Mouse (Mus musculus): ENCODE data around the gene Ip6k2. TPM values are rescaled to one million over a fixed set of nuclear protein-coding genes. Genes with fewer than 3 reads are reported as not detected.
A peak's percentile ranks its signal among the peaks of the same experiment; 100 is the strongest.

Gene Ip6k2
- total and polyA plus RNA-seq, 3 experiments, result 23.6 to 28.4 (median 27.2) TPM

DNA sequence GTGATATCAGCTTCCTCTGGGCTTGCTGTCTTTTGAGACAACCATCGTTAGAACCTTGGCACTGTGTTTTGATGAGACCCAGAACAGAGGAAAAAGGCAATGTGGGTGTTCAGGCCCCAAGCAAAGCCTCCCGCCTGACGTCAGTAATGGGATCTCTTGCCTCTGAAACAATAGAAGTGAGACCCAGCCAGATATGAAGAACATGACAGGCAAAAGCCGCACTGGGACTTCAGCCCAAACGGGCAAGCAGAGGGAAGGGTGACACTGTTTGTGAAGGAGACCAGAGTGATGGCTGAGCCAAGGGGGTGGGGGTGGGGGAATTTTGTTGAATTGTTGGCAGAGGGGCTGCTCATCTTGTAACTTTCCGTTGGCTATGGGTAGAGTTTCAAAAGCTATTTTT is 26.2 kb upstream of the Ip6k2 start:
- dilution Hi-C loops (cut with MboI; ENCODE audit: extremely low pct_ligation_motif_present, extremely low pct_unique_long_range_greater_than_20kb, low sequenced_read_pairs), result no loop called here
- Histone ChIP-seq H3K27me3 (replicated peaks) (peaks cover 2% of the 10 kb centered on the region), H3K27ac (ENCODE audit: insufficient read depth, low read depth) (no peak overlapping the region), H3K4me2 (ENCODE audit: insufficient read depth, low read depth, poor library complexity, severe bottlenecking) (no peak overlapping the region), H3K4me1 (ENCODE audit: control insufficient read depth in 1 of 2, insufficient read depth in 2 of 2) (peaks cover 3 to 8% of the 10 kb centered on the region in 2 experiments; a peak in 3 of 4 replicates), H3K36me3 (replicated peaks in 1 of 2; ENCODE audit: control insufficient read depth in 1 of 2, insufficient read depth in 1 of 2, low read length in 1 of 2) (no peaks in the 10 kb centered on the region), H3K79me2 (replicated peaks; ENCODE audit: control insufficient read depth, extremely low read depth, insufficient read depth, poor library complexity, severe bottlenecking) (no peaks in the 10 kb centered on the region; the same call in 1 of the 2 replicates), H3K9me3 (replicated peaks; ENCODE audit: low read length) (peaks cover 4% of the 10 kb centered on the region), H3K4me3 (replicated peaks in 1 of 3; ENCODE audit: low read depth in 2 of 3, low read length in 2 of 3, poor library complexity in 1 of 3) (no peak overlapping the region), H3K9ac (ENCODE audit: insufficient read depth, low read depth) (no peak overlapping the region)
- in situ Hi-C loops (cut with MboI; ENCODE audit: low pct_ligation_motif_present, low pct_unique_long_range_greater_than_20kb, low sequenced_read_pairs), result loop anchor here (10.0 kb wide), 1 partner anchor 47 kb away; the partner anchor contains the start of gene Nckipsd
- TF ChIP-seq HCFC1 (IDR thresholded peaks at IDR 0.05; ENCODE audit: low read depth, low read length) (no peak), MAZ (IDR thresholded peaks at IDR 0.05; ENCODE audit: low read depth, low read length) (no peak), TCF12 (IDR thresholded peaks at IDR 0.05; ENCODE audit: low read depth, low read length) (no peak), CHD1 (IDR thresholded peaks at IDR 0.05; ENCODE audit: low read depth, low read length) (no peak), MEF2A (IDR thresholded peaks at IDR 0.05; ENCODE audit: borderline replicate concordance, low read depth, low read length) (no peak), NRF1 (IDR thresholded peaks at IDR 0.05; ENCODE audit: low read depth, low read length) (no peak), RCOR1 (conservative IDR thresholded peaks at IDR 0.05; ENCODE audit: low read depth, low read length) (no peak), JUND (conservative IDR thresholded peaks at IDR 0.05; ENCODE audit: low read depth, low read length) (no peak)
- no peak for DNase-seq (ENCODE audit: extremely low read depth)

DNA sequence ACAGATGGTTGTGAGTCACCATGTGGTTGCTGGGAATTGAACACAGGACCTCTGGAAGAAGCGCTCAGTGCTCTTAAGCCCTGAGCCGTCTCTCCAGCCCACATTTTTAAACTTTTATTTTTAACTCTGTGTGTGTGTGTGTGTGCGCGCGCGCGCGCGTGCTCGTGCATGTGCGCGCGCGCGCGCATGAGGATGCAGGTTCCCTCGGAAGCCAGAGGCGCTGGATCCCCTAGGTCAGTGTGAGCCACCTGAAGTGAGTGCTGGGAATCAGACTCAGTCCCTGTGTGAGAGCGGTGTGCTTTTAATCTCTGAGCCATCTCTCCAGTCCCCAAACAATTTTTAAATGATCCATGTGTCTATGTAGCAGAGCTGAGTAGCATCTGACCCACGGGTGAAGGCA is 24.5 kb upstream of the Ip6k2 start:
- in situ Hi-C loops (cut with MboI; ENCODE audit: low pct_ligation_motif_present, low pct_unique_long_range_greater_than_20kb, low sequenced_read_pairs), result loop anchor here (10.0 kb wide), 1 partner anchor 46 kb away; the partner anchor contains the start of gene Nckipsd
- no peaks in the 10 kb centered on the region for H3K36me3 ChIP-seq (replicated peaks in 1 of 2; ENCODE audit: control insufficient read depth in 1 of 2, insufficient read depth in 1 of 2, low read length in 1 of 2)

DNA sequence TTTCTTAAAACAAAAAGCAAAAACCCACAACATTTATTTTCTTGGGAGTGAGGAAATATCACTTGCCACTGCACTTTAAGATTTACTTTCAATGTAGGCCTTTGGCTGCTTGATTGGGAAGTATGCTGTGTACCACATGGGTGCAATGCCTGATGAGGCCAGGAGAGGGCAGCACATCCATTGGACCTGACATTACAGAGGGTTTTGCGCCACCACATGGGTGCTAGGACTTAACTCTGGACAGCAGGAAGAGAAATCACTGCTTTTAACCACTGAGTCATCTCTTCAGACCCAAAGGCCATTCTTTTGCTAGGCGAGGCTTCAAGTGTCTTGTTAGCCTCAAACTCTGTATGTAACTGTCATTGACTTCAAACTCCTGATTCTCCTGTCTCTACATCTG is 23.8 kb upstream of the Ip6k2 start:
- Histone ChIP-seq H3K36me3 (replicated peaks in 1 of 2; ENCODE audit: control insufficient read depth in 1 of 2, insufficient read depth in 1 of 2, low read length in 1 of 2) (no peaks in the 10 kb centered on the region), H3K9me3 (replicated peaks; ENCODE audit: low read length) (peaks cover 4% of the 10 kb centered on the region), H3K27me3 (replicated peaks) (peaks cover 2% of the 10 kb centered on the region), H3K4me2 (ENCODE audit: insufficient read depth, low read depth, poor library complexity, severe bottlenecking) (no peak overlapping the region), H3K4me3 (replicated peaks in 1 of 3; ENCODE audit: low read depth in 2 of 3, low read length in 2 of 3, poor library complexity in 1 of 3) (no peak overlapping the region), H3K9ac (ENCODE audit: insufficient read depth, low read depth) (no peak overlapping the region), H3K4me1 (ENCODE audit: control insufficient read depth in 1 of 2, insufficient read depth in 2 of 2) (peaks cover 3 to 12% of the 10 kb centered on the region in 2 experiments; a peak in 3 of 4 replicates), H3K27ac (ENCODE audit: insufficient read depth, low read depth) (no peak overlapping the region), H3K79me2 (replicated peaks; ENCODE audit: control insufficient read depth, extremely low read depth, insufficient read depth, poor library complexity, severe bottlenecking) (no peaks in the 10 kb centered on the region; the same call in 1 of the 2 replicates)
- dilution Hi-C loops (cut with MboI; ENCODE audit: extremely low pct_ligation_motif_present, extremely low pct_unique_long_range_greater_than_20kb, low sequenced_read_pairs), result no loop called here
- peak; percentile 67 for DNase-seq (ENCODE audit: extremely low read depth)
- in situ Hi-C loops (cut with MboI; ENCODE audit: low pct_ligation_motif_present, low pct_unique_long_range_greater_than_20kb, low sequenced_read_pairs), result loop anchor here (10.0 kb wide), 1 partner anchor 45 kb away; the partner anchor contains the start of gene Nckipsd
- TF ChIP-seq USF1 (IDR thresholded peaks at IDR 0.05; ENCODE audit: low read depth, low read length) (no peak), USF2 (conservative IDR thresholded peaks at IDR 0.05; ENCODE audit: low read depth, low read length) (no peak), ZNF384 (IDR thresholded peaks at IDR 0.05; ENCODE audit: low read depth, low read length) (no peak), HCFC1 (IDR thresholded peaks at IDR 0.05; ENCODE audit: low read depth, low read length) (no peak), NELFE (IDR thresholded peaks at IDR 0.05; ENCODE audit: low read depth, low read length) (no peak), IRF4 (IDR thresholded peaks at IDR 0.05; ENCODE audit: low read depth, low read length) (no peak), RCOR1 (conservative IDR thresholded peaks at IDR 0.05; ENCODE audit: low read depth, low read length) (no peak), POLR2A (IDR thresholded peaks at IDR 0.05; ENCODE audit: low read depth, low read length) (no peak), MAFK (IDR thresholded peaks at IDR 0.05; ENCODE audit: insufficient replicate concordance, low read length) (no peak), JUN (IDR thresholded peaks at IDR 0.05; ENCODE audit: insufficient read depth, low read depth, low read length) (no peak), CHD1 (IDR thresholded peaks at IDR 0.05; ENCODE audit: low read depth, low read length) (no peak), RAD21 (IDR thresholded peaks at IDR 0.05; ENCODE audit: low read depth, low read length) (peak; percentile 76), MAZ (IDR thresholded peaks at IDR 0.05; ENCODE audit: low read depth, low read length) (no peak), NRF1 (IDR thresholded peaks at IDR 0.05; ENCODE audit: low read depth, low read length) (no peak), MAX (IDR thresholded peaks at IDR 0.05; ENCODE audit: low read length) (peak; percentile 62), CTCF (conservative IDR thresholded peaks at IDR 0.05 in 1 of 2, IDR thresholded peaks at IDR 0.05 in 1 of 2; ENCODE audit: low read depth in 2 of 2, low read length in 2 of 2) (peak; percentile 82 to 89), ZKSCAN1 (IDR thresholded peaks at IDR 0.05; ENCODE audit: borderline replicate concordance, low read depth, low read length) (no peak), KAT2A (IDR thresholded peaks at IDR 0.05; ENCODE audit: insufficient replicate concordance, low read length) (no peak), TBP (conservative IDR thresholded peaks at IDR 0.05; ENCODE audit: low read depth, low read length) (no peak)

More for the DNA sequence above, 24.5 kb upstream of the Ip6k2 start:
- H3K4me2 ChIP-seq (ENCODE audit: insufficient read depth, low read depth, poor library complexity, severe bottlenecking), result no peak overlapping the region
- H3K27me3 ChIP-seq (replicated peaks), result peaks cover 2% of the 10 kb centered on the region
- TF ChIP-seq E2F4 (IDR thresholded peaks at IDR 0.05; ENCODE audit: insufficient replicate concordance, low read depth, low read length), result no peak
- TF ChIP-seq JUND (conservative IDR thresholded peaks at IDR 0.05; ENCODE audit: low read depth, low read length), result no peak
- no peak for TF ChIP-seq SIN3A (IDR thresholded peaks at IDR 0.05; ENCODE audit: low read length)
- TF ChIP-seq POLR2AphosphoS2 (IDR thresholded peaks at IDR 0.05; ENCODE audit: low read depth, low read length), result no peak
- TF ChIP-seq ETS1 (conservative IDR thresholded peaks at IDR 0.05; ENCODE audit: low read depth, low read length), result no peak
- TF ChIP-seq MXI1 (IDR thresholded peaks at IDR 0.05; ENCODE audit: low read depth, low read length), result no peak
- peaks cover 4% of the 10 kb centered on the region for H3K9me3 ChIP-seq (replicated peaks; ENCODE audit: low read length)
- H3K9ac ChIP-seq (ENCODE audit: insufficient read depth, low read depth), result no peak overlapping the region
- no peak overlapping the region for H3K4me3 ChIP-seq (replicated peaks in 1 of 3; ENCODE audit: low read depth in 2 of 3, low read length in 2 of 3, poor library complexity in 1 of 3)
- DNase-seq (ENCODE audit: extremely low read depth), result no peak
- H3K27ac ChIP-seq (ENCODE audit: insufficient read depth, low read depth), result no peak overlapping the region
- H3K4me1 ChIP-seq (ENCODE audit: control insufficient read depth in 1 of 2, insufficient read depth in 2 of 2), result peaks cover 3 to 8% of the 10 kb centered on the region in 2 experiments; a peak in 3 of 4 replicates
- no peaks in the 10 kb centered on the region; the same call in 1 of the 2 replicates for H3K79me2 ChIP-seq (replicated peaks; ENCODE audit: control insufficient read depth, extremely low read depth, insufficient read depth, poor library complexity, severe bottlenecking)
- dilution Hi-C loops (cut with MboI; ENCODE audit: extremely low pct_ligation_motif_present, extremely low pct_unique_long_range_greater_than_20kb, low sequenced_read_pairs), result no loop called here
